Mouse (Mus musculus): ENCODE data around the gene Serpinb9d.
"Not testable (repeated sequence)": the region's sequence is repeated elsewhere in the genome, so short reads cannot be mapped to it uniquely, and the experiment has no call there.

The Serpinb9d gene

DNA sequence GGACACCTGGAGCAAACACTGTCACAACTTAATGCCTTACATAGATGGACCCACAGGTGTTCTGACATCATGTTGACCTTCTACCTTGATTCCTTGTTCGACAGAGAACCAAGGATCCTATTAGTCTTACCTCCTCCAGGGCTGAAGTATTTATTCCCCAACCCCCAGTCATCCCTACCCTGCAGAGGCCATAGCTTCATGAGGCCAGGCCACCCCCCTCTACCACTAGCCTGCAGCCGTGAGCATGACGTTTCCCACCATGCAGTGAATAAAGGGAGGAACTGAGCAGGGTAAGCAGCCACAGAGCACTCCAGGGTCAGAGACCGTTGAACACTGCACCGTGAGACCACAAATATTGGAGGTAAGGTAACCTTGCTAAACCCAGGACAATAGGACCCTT is at the start of gene Serpinb9d:
Gene Serpinb9d (plus strand): TSS at position 301 of the 400 bp plus-strand sequence.
- no peak for DNase-seq

GRCm38 (mm10) chr13:33159642-33160041 is 33.1 kb upstream of the Serpinb9d start, which contains the start of gene Serpinb9c:
TSS of gene Serpinb9c (minus strand) at chr13:33159742.
- DNase-seq, result no peak

GRCm38 (mm10) chr13:33190486-33190885 is 2.3 kb upstream of the Serpinb9d start:
- DNase-seq, result not testable (repeated sequence)

DNA sequence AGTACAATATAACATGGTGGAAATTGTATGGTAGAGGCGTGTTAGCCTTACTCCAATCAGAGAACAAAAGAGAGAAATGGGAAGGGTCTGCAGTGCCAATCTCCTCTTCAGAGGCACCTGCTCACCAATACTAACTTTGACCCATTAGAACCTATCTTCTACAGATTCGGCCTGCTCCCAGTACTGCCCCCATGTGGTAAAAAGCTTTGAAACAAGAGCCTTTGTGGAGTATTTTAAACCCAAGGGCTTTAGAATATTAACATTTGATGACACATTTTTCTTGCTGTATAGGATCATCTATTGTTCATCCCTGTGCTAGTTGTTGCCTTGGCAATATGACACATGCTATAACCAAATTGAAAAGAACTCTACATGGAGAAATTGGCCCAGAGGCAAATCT is 7.0 kb downstream of the Serpinb9d start:
- DNase-seq, result no peak

- not testable (repeated sequence) for DNase-seq
Measured at GRCm38 (mm10) chr13:33249312-33249711, 56.6 kb downstream of the Serpinb9d start, which contains the start of gene Serpinb9e. TSS of gene Serpinb9e (plus strand) at chr13:33249612.
